Mouse (Mus musculus) ES-Bruce4 (cell line): ENCODE data around the gene Syne1.

Experiments
- CTCF ChIP-seq: IDR thresholded peaks from one replicate; pipeline ENCODE4 v1.8.1; 2011; ENCODE audit warnings: low read depth, low read length
- EP300 ChIP-seq: IDR thresholded peaks from 2 replicates; pipeline ENCODE4 v1.6.1; 2011; ENCODE audit warnings: low read depth, low read length; ENCODE audit not compliant: insufficient read depth
- POLR2A ChIP-seq: IDR thresholded peaks from one replicate; pipeline ENCODE4 v1.8.1; 2011; ENCODE audit warnings: low read length; ENCODE audit not compliant: insufficient read depth

DNA sequence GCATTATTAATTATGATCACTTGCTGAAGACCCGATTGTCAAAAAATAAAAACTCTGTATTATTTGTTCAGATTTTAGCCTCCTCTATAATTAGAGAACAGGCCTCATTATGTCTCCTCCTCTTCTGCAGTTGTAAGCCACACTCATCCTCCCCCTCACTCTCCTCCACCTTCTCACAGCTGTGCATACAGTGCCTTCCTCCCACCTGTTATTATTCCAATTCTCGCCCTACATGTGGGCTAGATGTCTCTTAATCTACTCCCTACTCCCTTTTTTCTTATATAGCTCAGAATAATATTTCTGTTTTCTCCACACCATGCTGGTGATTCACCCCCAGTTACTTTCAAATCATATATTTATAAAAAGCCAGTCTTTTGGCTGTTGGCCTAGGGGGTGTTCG lies 371.4 kb downstream of the Syne1 start:
- TF ChIP-seq CTCF (no peak), POLR2A (no peak), EP300 (no peak)
